Mouse (Mus musculus) layer of hippocampus, adult 11-12 months (tissue): ENCODE results near the gene Tceal6.
A peak's percentile ranks its signal among the peaks of the same experiment; 100 is the strongest.
"Not testable (repeated sequence)": the region's sequence is repeated elsewhere in the genome, so short reads cannot be mapped to it uniquely, and the experiment has no call there.

ENCODE experiments used
- DNase-seq: peaks from one replicate; pipeline ENCODE4 v3.0.0; 2022; ENCODE audit warnings: low spot score

The Tceal6 gene

DNA sequence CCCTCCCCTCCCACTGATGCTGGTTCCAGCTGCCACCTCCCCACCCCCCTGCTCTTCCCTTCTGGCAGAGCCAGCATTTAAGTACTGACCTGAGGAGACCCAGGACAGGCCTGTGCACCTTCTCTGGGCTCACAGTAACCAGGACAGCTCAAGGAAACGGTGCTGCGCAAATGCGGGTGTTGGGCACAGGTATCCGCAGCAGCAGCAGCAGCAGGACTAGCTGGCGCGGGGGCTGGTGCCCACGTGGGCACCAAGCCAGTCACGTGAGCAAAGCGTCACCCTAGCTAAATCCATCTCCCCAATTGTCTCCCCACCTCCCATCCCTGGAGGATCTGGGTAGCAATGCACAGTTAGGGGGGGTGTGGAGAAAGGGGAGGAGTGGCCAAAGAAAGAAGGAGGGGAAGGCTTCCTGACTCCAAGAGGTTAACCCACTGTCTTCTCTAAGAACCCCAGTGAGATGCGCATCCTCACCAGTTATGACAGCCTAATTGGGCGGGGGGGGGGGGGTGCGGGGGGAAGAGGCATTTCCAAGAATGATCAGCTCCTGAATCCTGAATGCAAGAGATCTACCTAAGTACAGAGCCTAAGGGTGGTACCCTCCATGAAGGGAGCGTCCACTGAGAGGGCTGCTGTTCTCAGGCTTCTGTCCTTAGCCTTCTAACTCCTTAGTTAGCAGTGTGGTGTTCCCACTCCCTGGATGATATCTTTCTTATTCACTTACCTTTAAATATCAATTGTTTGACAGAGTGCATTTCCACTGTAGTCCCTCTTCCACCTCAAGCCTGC, at the start of gene Tceal6:
Tceal6 (minus strand) TSS at position 252 of the 786 bp plus-strand sequence.
- peak; percentile 34 for DNase-seq

- DNase-seq = peak; percentile 5
Measured at GRCm38 (mm10) chrX:135209773-135210435, 583 bp downstream of the Tceal6 start.

DNA sequence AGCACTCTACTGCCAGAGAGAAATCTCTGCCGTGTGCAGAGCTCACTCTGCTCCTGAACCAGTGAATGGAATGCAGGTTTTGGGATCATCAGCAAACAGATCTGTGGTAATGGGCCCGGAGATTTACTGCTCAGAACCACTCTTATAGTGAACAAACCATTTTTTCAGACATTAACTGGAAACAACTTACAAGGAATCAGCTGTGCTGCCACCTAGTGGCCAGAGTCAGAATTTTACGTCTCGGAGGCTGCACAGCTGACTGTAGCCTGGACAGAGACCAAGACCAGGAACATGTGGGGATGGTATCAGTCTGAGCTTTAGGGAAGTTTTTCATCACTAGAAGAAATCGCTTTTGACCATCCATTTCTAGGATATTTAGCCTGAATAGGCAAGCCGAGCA, 20.6 kb downstream of the Tceal6 start:
- not testable (repeated sequence) for DNase-seq

DNA sequence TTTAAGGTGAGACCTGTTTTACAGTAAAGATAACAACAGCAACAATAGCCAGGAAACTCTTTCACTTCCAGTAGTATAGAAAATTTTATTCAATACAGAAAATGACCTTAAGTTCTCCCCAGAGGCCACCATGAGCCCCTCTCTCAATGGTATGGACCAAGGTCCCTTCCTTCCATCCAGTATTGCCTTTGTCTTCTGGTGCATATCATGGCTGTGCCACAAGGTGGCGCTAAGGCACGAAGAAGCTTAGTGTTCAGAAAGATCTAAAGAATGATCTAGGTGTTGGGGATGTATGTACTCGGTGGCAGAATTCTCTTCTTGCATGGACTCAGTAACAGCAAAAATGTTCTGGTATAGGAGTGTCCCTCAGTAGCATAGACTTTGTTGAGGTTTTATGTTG, 21.8 kb downstream of the Tceal6 start:
- DNase-seq = not testable (repeated sequence)

- DNase-seq = not testable (repeated sequence)
Measured at GRCm38 (mm10) chrX:135177532-135177931, 33.0 kb downstream of the Tceal6 start, which contains the start of gene Gm15023. Gene Gm15023 (minus strand): TSS chrX:135177632.
